Mouse (Mus musculus) spleen, postnatal 10 days (tissue): ENCODE data around the gene Prss27.

Experiments used
- DNase-seq, 2 experiments: peaks; one replicate each; pipeline ENCODE4 v3.0.0; 2021 to 2022; ENCODE audit warnings: low spot score in 2 of 2

The Prss27 gene

GRCm38 (mm10) chr17:24037844-24038243 is at the start of gene Prss27:
Prss27 (plus strand) TSS chr17:24038144.
- no peak for DNase-seq

- no peak for DNase-seq
These were observed 48.1 kb upstream of the Prss27 start for GRCm38 (mm10) chr17:23989802-23990201.

- DNase-seq = no peak
These were observed 45.0 kb upstream of the Prss27 start for GRCm38 (mm10) chr17:23992789-23993553.

DNA sequence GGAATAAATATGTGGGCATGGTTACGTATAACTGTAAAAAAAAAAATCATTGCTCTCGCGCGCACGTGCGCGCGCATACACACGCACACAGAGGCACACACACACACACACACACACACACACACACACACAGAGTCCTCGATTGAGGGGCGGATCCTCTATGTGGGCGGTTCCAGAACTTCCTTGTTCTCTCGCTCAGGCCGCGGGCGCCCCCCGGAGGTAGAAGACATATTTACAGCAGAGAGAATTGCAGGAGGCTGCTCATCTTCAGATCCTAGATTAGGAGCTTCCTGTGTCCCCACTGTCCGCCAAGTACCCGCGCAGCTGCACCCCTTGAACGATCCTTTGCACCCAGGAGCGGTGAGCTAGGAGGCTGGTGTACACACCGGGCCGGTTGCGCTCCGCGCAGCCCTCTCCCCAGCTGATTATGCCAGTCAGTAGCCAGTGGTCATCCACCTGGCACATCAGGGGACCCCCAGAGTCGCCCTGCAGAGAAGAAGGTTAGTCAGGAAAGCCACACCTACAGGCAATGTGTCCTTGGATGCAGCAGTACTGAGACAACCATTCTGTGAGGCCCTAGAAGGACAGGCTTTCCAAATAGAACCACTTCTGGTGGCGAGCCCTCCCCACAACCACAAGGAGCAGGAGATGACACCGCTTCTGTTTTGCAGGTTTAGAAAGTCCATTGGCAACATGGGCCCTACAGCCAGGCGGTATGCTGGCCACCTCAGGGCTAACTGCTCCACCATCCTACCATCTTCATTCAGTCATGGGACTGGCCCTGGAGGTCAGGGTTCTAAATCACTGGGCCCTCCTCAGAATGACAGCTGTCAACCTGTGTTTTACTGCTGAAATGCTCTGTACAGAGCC is 44.1 kb upstream of the Prss27 start:
- DNase-seq = peak; percentile 73 to 91

DNA sequence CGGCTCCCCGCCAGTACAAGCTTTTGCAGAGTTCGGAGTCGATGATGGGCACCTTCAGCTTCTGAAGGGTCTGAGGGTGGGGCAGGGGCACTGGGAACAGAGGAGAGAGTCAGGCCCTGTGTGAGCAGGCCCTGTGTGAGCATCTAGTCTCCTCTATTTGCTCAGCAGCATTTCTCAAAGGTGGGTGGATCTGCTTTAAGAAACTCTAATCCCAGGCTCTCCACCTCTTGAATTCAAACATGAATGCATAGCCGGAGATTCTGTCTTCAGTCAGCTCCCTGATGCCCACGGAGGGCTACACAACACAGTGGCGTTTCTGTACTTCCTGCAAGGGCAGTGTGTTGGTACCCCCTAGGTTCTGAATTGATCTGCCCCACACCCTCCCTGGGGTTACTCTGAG is 43.3 kb upstream of the Prss27 start:
- no peak for DNase-seq

- no peak for DNase-seq
These were observed 42.5 kb upstream of the Prss27 start for GRCm38 (mm10) chr17:23995421-23995820.

GRCm38 (mm10) chr17:23997901-23998300 is 40.0 kb upstream of the Prss27 start, which contains the start of gene Prss22:
Prss22 (minus strand) TSS chr17:23998100.
- no peak for DNase-seq

DNA sequence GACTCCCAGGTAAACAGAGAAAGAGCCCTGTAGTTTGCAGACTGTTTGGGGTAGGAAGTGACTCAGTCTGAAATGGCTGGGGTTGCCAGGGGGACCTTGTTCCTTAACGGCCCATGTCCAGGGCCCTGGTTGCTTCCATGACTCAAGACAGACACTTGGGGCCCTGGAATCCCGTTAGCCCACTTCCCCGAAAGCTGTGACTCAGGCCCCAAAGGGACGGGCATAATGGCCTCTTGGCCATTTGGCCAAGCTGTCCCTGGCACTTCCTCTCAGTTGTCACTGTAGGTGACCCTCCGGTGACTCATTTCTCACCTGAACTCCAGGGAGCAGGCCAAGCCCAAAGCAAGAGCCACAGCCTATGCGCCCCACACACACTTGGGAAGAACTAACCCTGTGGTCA is 39.6 kb upstream of the Prss27 start:
- no peak for DNase-seq

GRCm38 (mm10) chr17:24000404-24000803 is 37.5 kb upstream of the Prss27 start:
- DNase-seq = no peak

GRCm38 (mm10) chr17:24004071-24004665 is 33.8 kb upstream of the Prss27 start:
- DNase-seq = no peak

DNA sequence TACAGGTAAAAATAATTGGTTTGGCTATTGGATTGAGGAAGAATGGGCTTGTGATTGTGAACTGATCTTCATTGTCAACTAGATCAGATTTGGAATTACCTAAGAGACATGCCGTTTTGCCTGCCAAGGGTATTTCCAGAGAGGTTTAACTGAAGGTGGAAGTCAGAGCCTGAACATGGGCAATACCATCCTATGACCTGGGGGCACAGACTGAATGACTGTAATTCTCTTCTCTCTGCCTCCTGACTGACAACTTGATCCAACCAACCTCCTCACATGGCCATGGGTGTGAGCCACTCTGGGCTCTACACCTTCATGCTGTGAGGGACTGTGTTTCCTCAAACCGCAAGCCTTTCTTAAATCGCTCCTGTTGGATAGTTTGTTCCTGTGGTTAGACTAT is 32.9 kb upstream of the Prss27 start:
- DNase-seq = no peak

- no peak for DNase-seq
These were observed 31.0 kb upstream of the Prss27 start for GRCm38 (mm10) chr17:24006930-24007329.

- DNase-seq = no peak
These were observed 30.6 kb upstream of the Prss27 start for GRCm38 (mm10) chr17:24007391-24007790.

GRCm38 (mm10) chr17:24008105-24008504 is 29.8 kb upstream of the Prss27 start:
- no peak for DNase-seq

- no peak for DNase-seq
These were observed 28.3 kb upstream of the Prss27 start for GRCm38 (mm10) chr17:24009617-24010016.

DNA sequence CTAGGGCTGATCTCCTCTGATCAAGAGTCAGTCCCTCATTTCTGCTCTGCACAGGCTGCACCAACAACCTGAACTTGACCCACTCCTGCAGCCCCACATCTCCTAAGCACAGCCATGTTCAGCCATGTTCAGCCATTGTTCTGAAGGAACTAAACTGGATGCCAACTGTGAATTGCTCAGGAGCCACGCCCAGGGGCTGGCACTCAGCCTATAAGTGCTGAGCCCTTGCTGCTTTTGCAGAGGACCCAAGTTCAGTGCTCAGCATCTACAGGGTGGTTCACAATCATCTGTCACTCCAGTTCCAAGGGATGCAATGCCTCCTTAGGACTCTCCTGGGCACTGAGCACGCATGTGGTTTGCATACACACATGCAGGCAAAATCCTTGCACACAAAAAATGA is 25.0 kb upstream of the Prss27 start:
- DNase-seq = no peak

DNA sequence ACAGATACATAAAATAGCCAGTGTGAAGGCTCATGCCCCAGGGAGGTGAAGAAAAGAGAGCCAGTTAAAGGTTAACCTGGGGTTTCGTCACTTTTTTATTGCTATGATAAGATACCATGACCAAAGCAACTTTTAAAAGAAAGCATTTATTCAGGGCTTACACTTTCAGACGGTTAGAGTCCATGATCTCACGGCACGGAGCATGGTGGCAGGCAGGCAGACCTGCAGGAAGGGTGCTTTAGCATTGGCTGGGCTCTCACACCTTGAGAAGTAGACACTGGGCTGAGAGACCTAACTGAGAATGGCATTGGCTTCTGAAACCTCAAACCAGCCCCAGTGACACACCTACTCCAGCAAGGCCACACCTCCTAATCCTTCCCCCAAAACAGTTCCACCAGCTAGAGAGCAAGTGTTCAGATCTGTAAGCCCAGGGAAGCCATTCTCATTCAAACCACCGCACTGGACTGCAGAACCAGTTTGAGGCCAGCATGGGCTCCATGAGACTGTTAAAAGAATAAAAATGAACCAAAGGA is 23.4 kb upstream of the Prss27 start:
- DNase-seq = no peak

DNA sequence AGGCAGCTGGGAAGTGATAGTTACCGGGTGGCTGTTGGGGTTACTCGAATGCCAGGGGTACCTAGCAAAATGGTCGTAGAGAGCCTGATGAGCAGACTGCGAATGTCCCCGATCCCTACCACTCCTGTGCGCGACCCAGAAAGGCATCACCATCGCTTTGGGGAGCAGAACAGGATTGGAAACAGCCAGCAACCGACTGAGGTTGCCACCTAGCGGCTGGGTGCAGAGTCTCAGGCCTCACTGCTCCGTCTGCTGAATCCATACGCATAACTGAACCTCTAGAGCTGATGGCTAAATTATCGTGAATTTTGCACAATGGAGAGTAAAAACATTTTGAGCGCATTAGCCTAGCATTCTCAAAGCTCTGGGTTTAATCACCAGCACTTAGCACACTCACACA is 22.2 kb upstream of the Prss27 start:
- peak in 1 of 2 experiments; percentile 50 for DNase-seq

- no peak for DNase-seq
These were observed 17.2 kb upstream of the Prss27 start for GRCm38 (mm10) chr17:24020696-24021095.

DNA sequence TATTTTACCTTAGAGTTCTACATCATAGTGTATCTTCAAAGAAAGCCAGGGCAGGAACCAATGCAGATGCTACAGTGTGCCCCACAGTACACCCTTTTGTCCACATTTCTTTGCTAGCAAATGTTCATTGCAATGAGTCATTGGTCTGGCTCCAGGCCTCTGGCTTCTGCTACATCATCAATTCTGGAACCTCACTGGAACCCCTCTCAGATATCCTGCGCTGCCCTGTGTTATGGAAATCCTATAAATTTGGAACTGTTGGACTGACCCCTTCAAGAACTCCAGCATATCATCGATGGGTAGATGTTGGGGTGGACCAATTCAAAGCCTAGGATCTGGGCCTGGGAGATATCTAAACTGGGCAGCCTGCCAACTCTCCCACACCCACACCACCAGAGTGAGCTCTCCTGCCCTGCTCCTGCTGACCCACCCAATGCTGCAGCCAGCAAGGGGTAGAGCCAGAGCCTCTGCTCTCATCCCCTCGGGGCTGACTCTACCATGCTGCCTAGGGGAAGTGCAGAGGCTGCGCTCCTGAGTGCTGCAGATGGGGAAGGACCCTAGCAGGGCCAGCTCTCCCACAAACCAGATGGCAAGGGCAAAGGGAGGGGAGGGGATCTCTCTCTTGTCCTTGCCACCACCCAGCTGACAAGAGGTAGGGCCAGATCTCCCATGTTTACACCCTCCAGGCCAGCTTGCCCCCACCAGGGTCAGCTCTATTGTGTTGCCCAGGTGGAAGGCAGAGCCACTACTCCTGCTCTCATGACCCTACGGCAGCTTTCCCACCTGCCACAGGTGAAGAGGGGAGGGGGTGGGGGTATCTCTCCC is 16.4 kb upstream of the Prss27 start:
- DNase-seq = peak; percentile 58 to 83

DNA sequence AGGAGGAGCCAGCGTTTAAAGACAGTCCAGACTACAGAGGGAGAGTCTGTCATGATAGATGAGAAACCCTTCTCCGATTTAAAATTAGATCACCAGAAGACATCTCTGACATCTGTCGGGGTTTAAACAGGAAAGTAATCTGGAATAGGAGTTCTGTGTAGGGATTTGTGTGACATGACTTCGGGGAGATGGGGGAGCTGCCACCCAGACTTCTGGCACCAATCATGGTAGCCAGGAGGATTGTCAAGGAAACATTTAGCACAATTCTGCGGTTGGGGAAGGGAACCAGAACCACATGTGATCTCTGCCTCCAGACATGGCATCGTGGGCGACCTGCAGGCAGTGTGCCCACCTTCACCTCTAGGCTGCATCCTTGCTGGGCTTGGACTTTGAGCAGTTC is 8.5 kb upstream of the Prss27 start:
- DNase-seq = no peak
